Mouse (Mus musculus): ENCODE measurements around the gene Esrrg. TPM values are rescaled to one million over a fixed set of nuclear protein-coding genes. Genes with fewer than 3 reads are reported as not detected.

The Esrrg gene
- polyA plus RNA-seq, 1 experiment from 2014 or later = 21.2 TPM

- H3K9me3 ChIP-seq = 0 out of 2 replicates have a peak, but pooled peaks cover 3% of the 10 kb centered on the region
- H3K36me3 ChIP-seq = no peaks in the 10 kb centered on the region
- ATAC-seq (ENCODE audit: extremely low read depth, insufficient number of reproducible peaks, low FRiP score, low TSS enrichment) = no peak
- 72% methylated on average over 10 of the region's 10 CpGs for WGBS
- no peak overlapping the region for H3K4me3 ChIP-seq
- H3K4me2 ChIP-seq = no peak overlapping the region
- no peaks in the 10 kb centered on the region for H3K4me1 ChIP-seq
- H3K27me3 ChIP-seq (replicated peaks) = no peaks in the 10 kb centered on the region
- no peak overlapping the region for H3K27ac ChIP-seq (replicated peaks)
- no peak overlapping the region for H3K9ac ChIP-seq
Measured at GRCm38 (mm10) chr1:187779589-187780178, 171.1 kb downstream of the Esrrg start.

- no peak overlapping the region for H3K4me3 ChIP-seq
- no peaks in the 10 kb centered on the region for H3K27me3 ChIP-seq (replicated peaks)
- H3K4me1 ChIP-seq = no peaks in the 10 kb centered on the region
- H3K36me3 ChIP-seq = no peaks in the 10 kb centered on the region
- ATAC-seq (ENCODE audit: extremely low read depth, insufficient number of reproducible peaks, low FRiP score, low TSS enrichment) = no peak
- H3K9me3 ChIP-seq = no peaks in the 10 kb centered on the region
- no peak overlapping the region for H3K27ac ChIP-seq (replicated peaks)
- no peak overlapping the region for H3K4me2 ChIP-seq
- 79% methylated on average over 4 of the region's 4 CpGs for WGBS
- H3K9ac ChIP-seq = no peak overlapping the region
Measured at GRCm38 (mm10) chr1:187785226-187785625, 176.6 kb downstream of the Esrrg start.

- Histone ChIP-seq H3K9ac (no peak overlapping the region), H3K4me1 (no peaks in the 10 kb centered on the region), H3K36me3 (no peaks in the 10 kb centered on the region), H3K4me2 (no peak overlapping the region), H3K9me3 (no peaks in the 10 kb centered on the region), H3K27me3 (replicated peaks) (no peaks in the 10 kb centered on the region), H3K27ac (replicated peaks) (no peak overlapping the region), H3K4me3 (no peak overlapping the region)
- ATAC-seq (ENCODE audit: extremely low read depth, insufficient number of reproducible peaks, low FRiP score, low TSS enrichment) = no peak
- WGBS = 72% methylated on average over 7 of the region's 7 CpGs
Measured at GRCm38 (mm10) chr1:187787055-187788016, 178.7 kb downstream of the Esrrg start.

- Histone ChIP-seq H3K36me3 (no peaks in the 10 kb centered on the region), H3K4me2 (no peak overlapping the region), H3K4me3 (no peak overlapping the region), H3K9ac (no peak overlapping the region), H3K27me3 (replicated peaks) (no peaks in the 10 kb centered on the region), H3K9me3 (no peaks in the 10 kb centered on the region), H3K4me1 (peaks cover 34% of the 10 kb centered on the region), H3K27ac (replicated peaks) (0 out of 2 replicates have a peak overlapping the region, but pooled peaks have one; percentile 28)
- no peak for ATAC-seq (ENCODE audit: extremely low read depth, insufficient number of reproducible peaks, low FRiP score, low TSS enrichment)
- 80% methylated on average over 5 of the region's 5 CpGs for WGBS
Measured at GRCm38 (mm10) chr1:187794240-187794930, 185.8 kb downstream of the Esrrg start.

- Histone ChIP-seq H3K4me1 (peaks cover 43% of the 10 kb centered on the region), H3K36me3 (no peaks in the 10 kb centered on the region), H3K9me3 (no peaks in the 10 kb centered on the region), H3K4me3 (0 out of 2 replicates have a peak overlapping the region, but pooled peaks have one; percentile 2), H3K27ac (replicated peaks) (peak overlapping the region; percentile 85), H3K9ac (peak overlapping the region; percentile 42; the same call in 1 of the 2 replicates), H3K27me3 (replicated peaks) (no peaks in the 10 kb centered on the region), H3K4me2 (peak overlapping the region; percentile 56)
- WGBS = 29% methylated on average over 3 of the region's 3 CpGs
- no peak for ATAC-seq (ENCODE audit: extremely low read depth, insufficient number of reproducible peaks, low FRiP score, low TSS enrichment)
Measured at GRCm38 (mm10) chr1:187795551-187795950, 187.0 kb downstream of the Esrrg start.

- Histone ChIP-seq H3K36me3 (no peaks in the 10 kb centered on the region), H3K27me3 (replicated peaks) (no peaks in the 10 kb centered on the region), H3K9ac (no peak overlapping the region), H3K4me3 (no peak overlapping the region), H3K27ac (replicated peaks) (no peak overlapping the region; the same call in 1 of the 2 replicates), H3K9me3 (no peaks in the 10 kb centered on the region), H3K4me1 (peaks cover 60% of the 10 kb centered on the region), H3K4me2 (no peak overlapping the region)
- ATAC-seq (ENCODE audit: extremely low read depth, insufficient number of reproducible peaks, low FRiP score, low TSS enrichment) = no peak
- WGBS = 39% methylated on average over 7 of the region's 7 CpGs
Measured at GRCm38 (mm10) chr1:187799300-187799699, 190.7 kb downstream of the Esrrg start.

- H3K27me3 ChIP-seq (replicated peaks) = no peaks in the 10 kb centered on the region
- 52% methylated on average over 10 of the region's 10 CpGs for WGBS
- H3K9me3 ChIP-seq = no peaks in the 10 kb centered on the region
- H3K4me3 ChIP-seq = no peak overlapping the region
- no peak overlapping the region for H3K9ac ChIP-seq
- H3K4me2 ChIP-seq = no peak overlapping the region
- H3K4me1 ChIP-seq = peaks cover 56% of the 10 kb centered on the region
- no peaks in the 10 kb centered on the region for H3K36me3 ChIP-seq
- no peak for ATAC-seq (ENCODE audit: extremely low read depth, insufficient number of reproducible peaks, low FRiP score, low TSS enrichment)
- H3K27ac ChIP-seq (replicated peaks) = no peak overlapping the region
Measured at GRCm38 (mm10) chr1:187800761-187801160, 192.2 kb downstream of the Esrrg start.

- no peak for ATAC-seq (ENCODE audit: extremely low read depth, insufficient number of reproducible peaks, low FRiP score, low TSS enrichment)
- H3K27ac ChIP-seq (replicated peaks) = 0 out of 2 replicates have a peak overlapping the region, but pooled peaks have one; percentile 2
Measured at GRCm38 (mm10) chr1:187803566-187803965, 195.0 kb downstream of the Esrrg start.

GRCm38 (mm10) chr1:187803997-187804396 lies 195.4 kb downstream of the Esrrg start:
- peaks cover 62% of the 10 kb centered on the region for H3K4me1 ChIP-seq
- H3K27ac ChIP-seq (replicated peaks) = 0 out of 2 replicates have a peak overlapping the region, but pooled peaks have one; percentile 2
- ATAC-seq (ENCODE audit: extremely low read depth, insufficient number of reproducible peaks, low FRiP score, low TSS enrichment) = no peak
- H3K9ac ChIP-seq = 0 out of 2 replicates have a peak overlapping the region, but pooled peaks have one; percentile 29
- 21% methylated on average over 5 of the region's 5 CpGs for whole genome bisulfite sequencing
- no peaks in the 10 kb centered on the region for H3K9me3 ChIP-seq
- H3K4me2 ChIP-seq = 0 out of 2 replicates have a peak overlapping the region, but pooled peaks have one; percentile 10
- no peaks in the 10 kb centered on the region for H3K36me3 ChIP-seq
- H3K27me3 ChIP-seq (replicated peaks) = no peaks in the 10 kb centered on the region
- H3K4me3 ChIP-seq = no peak overlapping the region

More at GRCm38 (mm10) chr1:187803566-187803965, 195.0 kb downstream of the Esrrg start:
- Histone ChIP-seq H3K4me1 (peaks cover 62% of the 10 kb centered on the region), H3K4me3 (no peak overlapping the region), H3K9ac (0 out of 2 replicates have a peak overlapping the region, but pooled peaks have one; percentile 2), H3K9me3 (no peaks in the 10 kb centered on the region), H3K4me2 (0 out of 2 replicates have a peak overlapping the region, but pooled peaks have one; percentile 10), H3K27me3 (replicated peaks) (no peaks in the 10 kb centered on the region), H3K36me3 (no peaks in the 10 kb centered on the region)
- 52% methylated on average over 5 of the region's 5 CpGs for WGBS

- no peak overlapping the region for H3K4me3 ChIP-seq
- no peaks in the 10 kb centered on the region for H3K27me3 ChIP-seq (replicated peaks)
- no peak overlapping the region for H3K27ac ChIP-seq (replicated peaks)
- no peaks in the 10 kb centered on the region for H3K9me3 ChIP-seq
- no peaks in the 10 kb centered on the region for H3K36me3 ChIP-seq
- WGBS = 78% methylated on average over 6 of the region's 6 CpGs
- no peak overlapping the region for H3K9ac ChIP-seq
- H3K4me2 ChIP-seq = no peak overlapping the region
- peaks cover 54% of the 10 kb centered on the region for H3K4me1 ChIP-seq
- ATAC-seq (ENCODE audit: extremely low read depth, insufficient number of reproducible peaks, low FRiP score, low TSS enrichment) = no peak
Measured at GRCm38 (mm10) chr1:187805001-187805400, 196.4 kb downstream of the Esrrg start.
